Mouse (Mus musculus) limb, embryonic 11.5 days (tissue): ENCODE measurements around the gene Mcpt1. TPM values are rescaled to one million over a fixed set of nuclear protein-coding genes. Genes with fewer than 3 reads are reported as not detected.
"Not testable (repeated sequence)": the region's sequence is repeated elsewhere in the genome, so short reads cannot be mapped to it uniquely, and the experiment has no call there.

ENCODE experiments used
- ATAC-seq: fragments of 200-750 bp; cut with Nextera tagmentation; 2 replicates; pipeline ENCODE4 v1.8.0; 2017; ENCODE audit warnings: low read depth; ENCODE audit not compliant: insufficient number of reproducible peaks, low FRiP score, low TSS enrichment
- DNase-seq: peaks from one replicate; pipeline ENCODE4 v3.0.0-alpha.2; 2015; ENCODE audit warnings: low spot score
- H3K27ac ChIP-seq: fragments of 300-500 bp; sonication (generic); replicated peaks from 2 replicates; pipeline ENCODE4 v1.5.1; 2014; ENCODE audit warnings: low read depth, mild to moderate bottlenecking, low read length
- H3K27me3 ChIP-seq: fragments of 300-500 bp; sonication (generic); 2 replicates; pipeline ENCODE4 v1.6.1; 2014; ENCODE audit warnings: mild to moderate bottlenecking, low read length, mixed read lengths; ENCODE audit not compliant: control insufficient read depth, insufficient read depth
- H3K36me3 ChIP-seq: fragments of 300-500 bp; sonication (generic); 2 replicates; pipeline ENCODE4 v1.6.1; 2014; ENCODE audit warnings: mild to moderate bottlenecking, low read length, moderate library complexity, mixed read lengths; ENCODE audit not compliant: control insufficient read depth, insufficient read depth
- H3K4me1 ChIP-seq: fragments of 300-500 bp; sonication (generic); 2 replicates; pipeline ENCODE4 v1.6.1; 2014; ENCODE audit warnings: low read length, mixed read lengths; ENCODE audit not compliant: control insufficient read depth, insufficient read depth
- H3K4me2 ChIP-seq: fragments of 300-500 bp; sonication (generic); 2 replicates; pipeline ENCODE4 v1.6.1; 2014; ENCODE audit warnings: low read depth, mild to moderate bottlenecking, moderate library complexity; ENCODE audit not compliant: severe bottlenecking
- H3K4me3 ChIP-seq: fragments of 300-500 bp; sonication (generic); 2 replicates; pipeline ENCODE4 v1.5.1; 2014; ENCODE audit warnings: low read depth, low read length
- H3K9ac ChIP-seq: fragments of 300-500 bp; sonication (generic); 2 replicates; pipeline ENCODE4 v1.6.1; 2014; ENCODE audit warnings: mild to moderate bottlenecking, low read length
- H3K9me3 ChIP-seq: fragments of 300-500 bp; sonication (generic); 2 replicates; pipeline ENCODE4 v1.6.1; 2016; ENCODE audit warnings: low read length; ENCODE audit not compliant: control insufficient read depth
- WGBS: fragments of 180-500 bp; shearing (Covaris S2); extraction: QIAGEN DNeasy Blood & Tissue Kit; methylation state at CpG from one replicate; pipeline ENCODE4 v1.1.7; 2014; 5-methylcytosine and 5-hydroxymethylcytosine counted together
- polyA plus RNA-seq: library from polyadenylated mRNA; unstranded; fragments of >200 nt; fragmentation: Nextera tagmentation; extraction: Ambion mirVana; gene quantifications from 2 replicates; pipeline ENCODE4 v1.2.1, GENCODE M21; 2014

Mcpt1 gene
- not detected in 2 replicates for polyA plus RNA-seq

DNA sequence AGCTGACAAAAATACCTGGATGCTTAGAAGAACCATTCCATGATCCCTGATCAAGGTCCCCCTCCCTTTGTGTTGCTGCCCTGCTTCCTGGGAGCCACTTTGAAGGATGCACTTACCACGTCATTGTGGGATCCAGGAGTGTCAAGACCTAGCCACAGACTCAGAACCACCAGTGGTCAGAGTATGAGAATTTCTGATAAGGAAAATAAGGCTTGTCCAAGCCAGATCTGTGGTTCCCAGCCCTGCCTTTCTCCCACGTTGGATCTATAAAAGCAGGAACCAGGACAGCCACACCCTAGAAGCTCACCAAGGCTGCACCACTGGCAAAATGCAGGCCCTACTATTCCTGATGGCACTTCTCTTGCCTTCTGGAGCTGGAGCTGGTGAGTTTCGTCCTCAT, at the start of gene Mcpt1:
Gene Mcpt1, plus strand, starts transcription at position 301 of the 400 bp plus-strand sequence.
- not testable (repeated sequence) for H3K4me1 ChIP-seq, ATAC-seq, H3K4me2 ChIP-seq, H3K9me3 ChIP-seq, H3K27me3 ChIP-seq, DNase-seq, H3K27ac ChIP-seq, H3K9ac ChIP-seq, H3K4me3 ChIP-seq, H3K36me3 ChIP-seq
- 85% methylated on average over 3 of the region's 3 CpGs for WGBS

DNA sequence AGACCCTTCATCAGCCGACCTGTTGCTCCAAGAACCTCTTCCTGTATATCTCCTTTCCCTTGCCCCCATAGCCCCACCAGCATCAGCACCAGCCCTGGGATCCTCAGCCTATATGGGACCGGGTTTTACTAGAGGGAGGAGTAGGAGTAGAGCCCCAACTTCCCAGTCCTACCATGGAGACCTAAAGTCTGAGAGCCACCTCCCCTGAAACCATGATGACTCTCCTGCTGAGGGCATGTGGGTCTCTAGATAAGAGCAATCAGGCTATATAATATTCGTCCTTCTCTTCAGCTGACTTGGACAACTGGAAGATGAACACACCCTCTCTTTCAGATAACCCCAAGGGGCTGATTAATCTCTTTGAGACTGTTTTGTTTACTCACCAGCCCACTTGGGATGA, 30.3 kb upstream of the Mcpt1 start:
- ATAC-seq, H3K9ac ChIP-seq, H3K27ac ChIP-seq, H3K4me1 ChIP-seq, DNase-seq, H3K36me3 ChIP-seq, H3K4me3 ChIP-seq, H3K27me3 ChIP-seq, H3K9me3 ChIP-seq, H3K4me2 ChIP-seq: not testable (repeated sequence)
- 95% methylated on average over 1 of the region's 3 CpGs for WGBS

GRCm38 (mm10) chr14:56013147-56013546, 4.6 kb upstream of the Mcpt1 start:
- Histone ChIP-seq H3K27me3 (no peaks in the 10 kb centered on the region), H3K9me3 (no peaks in the 10 kb centered on the region), H3K4me3 (no peak overlapping the region), H3K4me1 (no peaks in the 10 kb centered on the region), H3K27ac (no peak overlapping the region), H3K36me3 (no peaks in the 10 kb centered on the region), H3K9ac (no peak overlapping the region), H3K4me2 (no peak overlapping the region)
- WGBS = 64% methylated on average over 3 of the region's 3 CpGs
- no peak for ATAC-seq
- no peak for DNase-seq

GRCm38 (mm10) chr14:56013924-56014323, 3.8 kb upstream of the Mcpt1 start:
- DNase-seq (no peak), ATAC-seq (no peak)
- Histone ChIP-seq H3K4me1 (no peaks in the 10 kb centered on the region), H3K4me2 (no peak overlapping the region), H3K4me3 (no peak overlapping the region), H3K9me3 (no peaks in the 10 kb centered on the region), H3K27me3 (no peaks in the 10 kb centered on the region), H3K36me3 (no peaks in the 10 kb centered on the region), H3K9ac (no peak overlapping the region), H3K27ac (no peak overlapping the region)
- WGBS = 87% methylated on average over 2 of the region's 2 CpGs

- Histone ChIP-seq H3K4me3 (no peak overlapping the region), H3K27me3 (no peaks in the 10 kb centered on the region), H3K27ac (no peak overlapping the region), H3K4me1 (no peaks in the 10 kb centered on the region), H3K4me2 (no peak overlapping the region), H3K9ac (no peak overlapping the region), H3K9me3 (no peaks in the 10 kb centered on the region), H3K36me3 (no peaks in the 10 kb centered on the region)
- no peak for DNase-seq
- ATAC-seq = no peak
- WGBS = 72% methylated on average over 1 of the region's 1 CpGs
These were observed 1.7 kb downstream of the Mcpt1 start for GRCm38 (mm10) chr14:56019446-56019845.

DNA sequence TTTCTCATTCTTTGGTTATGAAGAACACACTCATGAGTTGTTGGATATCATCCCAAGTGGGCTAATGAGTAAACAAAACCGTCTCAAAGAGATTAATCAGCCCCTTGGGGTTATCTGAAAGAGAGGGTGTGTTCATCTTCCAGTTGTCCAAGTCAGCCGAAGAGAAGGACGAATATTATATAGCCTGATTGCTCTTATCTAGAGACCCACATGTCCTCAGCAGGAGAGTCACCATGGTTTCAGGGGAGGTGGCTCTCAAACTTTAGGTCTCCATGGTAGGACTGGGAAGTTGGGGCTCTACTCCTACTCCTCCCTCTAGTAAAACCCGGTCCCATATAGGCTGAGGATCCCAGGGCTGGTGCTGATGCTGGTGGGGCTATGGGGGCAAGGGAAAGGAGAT, 3.5 kb downstream of the Mcpt1 start:
- ATAC-seq, H3K27me3 ChIP-seq, H3K4me2 ChIP-seq, DNase-seq, H3K4me1 ChIP-seq, H3K4me3 ChIP-seq, H3K9me3 ChIP-seq, H3K36me3 ChIP-seq, H3K9ac ChIP-seq, H3K27ac ChIP-seq: not testable (repeated sequence)
- 83% methylated on average over 3 of the region's 4 CpGs for WGBS

DNA sequence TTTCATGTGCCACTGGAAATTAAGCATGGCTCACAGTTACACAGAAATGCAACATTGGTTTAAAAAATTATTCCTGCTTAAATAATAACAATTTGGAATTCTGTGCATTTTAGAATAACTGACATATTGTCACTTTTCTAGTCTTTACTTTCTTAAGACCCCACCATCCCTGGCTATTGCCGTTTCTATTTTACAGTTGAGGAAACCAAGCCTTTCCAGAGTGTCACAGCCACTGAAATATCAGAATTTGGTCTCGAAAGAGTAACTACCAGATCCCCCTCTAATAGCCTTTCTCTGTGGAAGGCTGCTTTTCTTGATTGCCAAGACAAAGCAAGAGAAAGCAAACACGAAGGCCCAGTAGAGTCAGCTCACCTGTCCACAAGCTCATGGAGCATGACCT, 12.6 kb downstream of the Mcpt1 start, which contains the start of gene Mcpt9:
Gene Mcpt9, minus strand, starts transcription at position 101 of the 400 bp plus-strand sequence.
- H3K9ac ChIP-seq, H3K27me3 ChIP-seq, ATAC-seq, H3K36me3 ChIP-seq, H3K4me2 ChIP-seq, H3K9me3 ChIP-seq, H3K4me3 ChIP-seq, H3K4me1 ChIP-seq, H3K27ac ChIP-seq, DNase-seq: not testable (repeated sequence)
- WGBS = 92% methylated on average over 3 of the region's 3 CpGs

GRCm38 (mm10) chr14:56034433-56034832, 16.7 kb downstream of the Mcpt1 start:
- H3K9ac ChIP-seq = no peak overlapping the region
- WGBS = 84% methylated on average over 2 of the region's 2 CpGs
- no peaks in the 10 kb centered on the region for H3K4me1 ChIP-seq
- no peak overlapping the region for H3K27ac ChIP-seq
- H3K27me3 ChIP-seq = no peaks in the 10 kb centered on the region
- H3K9me3 ChIP-seq = no peaks in the 10 kb centered on the region
- no peak for DNase-seq
- no peak overlapping the region for H3K4me2 ChIP-seq
- no peak for ATAC-seq
- H3K4me3 ChIP-seq = no peak overlapping the region
- no peaks in the 10 kb centered on the region for H3K36me3 ChIP-seq

- H3K4me2 ChIP-seq, H3K4me1 ChIP-seq, H3K27ac ChIP-seq, H3K9me3 ChIP-seq, H3K27me3 ChIP-seq, H3K4me3 ChIP-seq, DNase-seq, H3K36me3 ChIP-seq, H3K9ac ChIP-seq, ATAC-seq: not testable (repeated sequence)
- 89% methylated on average over 1 of the region's 1 CpGs for WGBS
These were observed 24.0 kb downstream of the Mcpt1 start, which contains the start of gene Mcpt2 for GRCm38 (mm10) chr14:56041792-56042191. Mcpt2 (plus strand) TSS chr14:56042041.
